Mouse (Mus musculus) lung, embryonic 14.5 days (tissue): ENCODE results near the gene Nek5. TPM values are rescaled to one million over a fixed set of nuclear protein-coding genes. Genes with fewer than 3 reads are reported as not detected.
A peak's percentile ranks its signal among the peaks of the same experiment; 100 is the strongest.
"Not testable (repeated sequence)": the region's sequence is repeated elsewhere in the genome, so short reads cannot be mapped to it uniquely, and the experiment has no call there.

Source experiments
- ATAC-seq: fragments of 200-750 bp; cut with Nextera tagmentation; 2 replicates; pipeline ENCODE4 v1.8.0; 2017; ENCODE audit warnings: mild to moderate bottlenecking, moderate TSS enrichment, moderate library complexity; ENCODE audit not compliant: insufficient read depth
- DNase-seq: peaks from one replicate; pipeline ENCODE4 v3.0.0-alpha.2; 2015
- H3K27ac ChIP-seq: fragments of 300-500 bp; sonication (generic); 2 replicates; pipeline ENCODE4 v1.5.1; 2014; ENCODE audit warnings: low read depth, mild to moderate bottlenecking, moderate library complexity
- H3K27me3 ChIP-seq: fragments of 300-500 bp; sonication (generic); 2 replicates; pipeline ENCODE4 v1.6.1; 2014; ENCODE audit warnings: low read length, control low read depth; ENCODE audit not compliant: insufficient read depth
- H3K36me3 ChIP-seq: fragments of 300-500 bp; sonication (generic); 2 replicates; pipeline ENCODE4 v1.6.1; 2014; ENCODE audit warnings: control low read depth; ENCODE audit not compliant: insufficient read depth
- H3K4me1 ChIP-seq: fragments of 300-500 bp; sonication (generic); 2 replicates; pipeline ENCODE4 v1.6.1; 2014; ENCODE audit warnings: antibody characterized with exemption, control low read depth; ENCODE audit not compliant: insufficient read depth
- H3K4me2 ChIP-seq: fragments of 300-500 bp; sonication (generic); 2 replicates; pipeline ENCODE4 v1.6.1; 2014; ENCODE audit warnings: mild to moderate bottlenecking
- H3K4me3 ChIP-seq: fragments of 300-500 bp; sonication (generic); 2 replicates; pipeline ENCODE4 v1.5.1; 2014; ENCODE audit warnings: low read depth, low read length
- H3K9ac ChIP-seq: fragments of 300-500 bp; sonication (generic); 2 replicates; pipeline ENCODE4 v1.6.1; 2014
- H3K9me3 ChIP-seq: fragments of 300-500 bp; sonication (generic); 2 replicates; pipeline ENCODE4 v1.6.1; 2016; ENCODE audit warnings: low read depth, low read length, control low read depth
- CTCF ChIP-seq: IDR thresholded peaks from 2 replicates; pipeline ENCODE4 v1.5.1; 2016; ENCODE audit warnings: antibody characterized with exemption, low read depth
- WGBS: fragments of 180-500 bp; shearing (Covaris S2); extraction: QIAGEN DNeasy Blood & Tissue Kit; methylation state at CpG from one replicate; pipeline ENCODE4 v1.1.7; 2014; 5-methylcytosine and 5-hydroxymethylcytosine counted together
- polyA plus RNA-seq: library from polyadenylated mRNA; unstranded; fragments of >200 nt; fragmentation: Nextera tagmentation; extraction: Ambion mirVana; gene quantifications from 2 replicates; pipeline ENCODE4 v1.2.1, GENCODE M21; 2014

Gene Nek5
- polyA plus RNA-seq, 1 experiment from 2014 or later: 0.26 TPM

DNA sequence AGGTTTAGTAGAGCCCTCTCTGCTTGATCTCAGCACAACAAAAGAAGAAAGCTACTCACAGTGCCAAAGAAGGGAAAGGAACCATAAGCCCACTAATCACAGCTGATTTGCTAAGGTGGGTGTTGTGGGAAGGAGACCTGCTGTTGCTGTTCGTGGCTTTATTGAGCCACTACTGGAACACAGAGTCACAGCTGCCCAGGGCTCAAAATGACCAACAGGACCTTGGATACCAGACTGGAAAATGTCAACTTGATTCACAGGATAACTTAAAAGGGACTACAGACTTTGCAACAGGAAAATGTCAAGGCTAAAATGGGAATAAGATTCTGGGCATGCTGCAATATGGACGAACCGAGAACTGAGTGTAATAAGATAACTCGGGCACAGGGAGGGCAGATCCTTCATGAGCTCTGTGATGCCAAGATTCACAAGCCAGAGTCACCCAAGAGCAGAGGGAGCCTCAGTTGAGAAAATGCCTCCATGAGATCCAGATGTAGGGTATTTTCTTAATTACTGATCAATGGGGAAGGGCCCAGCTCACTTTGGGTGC, 17.1 kb upstream of the Nek5 start:
- Histone ChIP-seq H3K9me3 (no peaks in the 10 kb centered on the region), H3K27ac (no peak overlapping the region), H3K4me1 (no peaks in the 10 kb centered on the region), H3K4me2 (no peak overlapping the region), H3K4me3 (no peak overlapping the region), H3K36me3 (0 out of 2 replicates have a peak, but pooled peaks cover 14% of the 10 kb centered on the region), H3K27me3 (no peaks in the 10 kb centered on the region), H3K9ac (no peak overlapping the region)
- no peak for ATAC-seq
- 86% methylated on average over 4 of the region's 4 CpGs for WGBS
- DNase-seq: no peak
- TF ChIP-seq CTCF: no peak

DNA sequence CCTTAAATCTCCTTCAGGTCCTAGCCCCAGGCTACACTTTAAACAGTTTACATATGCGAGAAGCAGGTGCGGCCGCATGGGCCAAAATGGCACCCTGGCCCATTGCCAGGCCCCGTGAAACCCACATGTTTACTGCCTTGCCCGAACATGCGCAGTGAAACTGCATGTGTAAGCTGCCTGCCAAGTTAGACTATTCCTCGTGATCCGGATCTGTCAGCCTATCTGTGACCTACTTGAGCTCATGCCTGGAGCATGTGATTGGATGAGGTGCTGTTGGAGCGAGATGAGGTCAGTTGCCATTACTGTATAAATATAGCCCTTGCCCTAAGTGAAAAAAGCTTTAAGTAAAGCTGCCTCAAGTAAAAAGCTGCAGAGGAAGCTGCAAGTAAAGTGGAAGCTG, 11.6 kb upstream of the Nek5 start:
- H3K4me2 ChIP-seq, H3K36me3 ChIP-seq, H3K27me3 ChIP-seq, H3K9me3 ChIP-seq, ATAC-seq, H3K4me3 ChIP-seq, H3K4me1 ChIP-seq, DNase-seq, H3K27ac ChIP-seq, H3K9ac ChIP-seq: not testable (repeated sequence)
- 78% methylated on average over 9 of the region's 9 CpGs for WGBS

DNA sequence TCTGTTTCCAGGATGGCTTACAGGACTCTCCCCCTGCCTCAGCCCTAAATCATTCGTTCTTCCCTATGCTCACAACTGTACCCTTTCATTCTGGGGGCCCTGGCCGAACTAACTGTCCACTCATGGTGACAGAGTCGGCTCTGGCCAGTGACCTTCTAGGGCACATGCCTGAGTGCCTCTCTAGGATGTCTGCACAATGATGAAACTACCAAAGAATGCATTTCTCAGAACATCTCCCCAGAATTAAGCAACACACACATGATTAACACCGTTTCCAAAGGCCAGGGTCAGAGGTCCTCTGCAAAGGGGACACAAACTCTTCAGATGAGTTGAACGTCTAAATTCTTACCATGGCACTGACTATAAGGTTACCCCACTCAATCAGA, 9.9 kb upstream of the Nek5 start:
- Histone ChIP-seq H3K36me3 (peaks cover 16% of the 10 kb centered on the region), H3K9me3 (no peaks in the 10 kb centered on the region), H3K9ac (no peak overlapping the region), H3K4me3 (no peak overlapping the region), H3K27me3 (no peaks in the 10 kb centered on the region), H3K27ac (no peak overlapping the region), H3K4me2 (no peak overlapping the region), H3K4me1 (no peaks in the 10 kb centered on the region)
- no peak for DNase-seq
- ATAC-seq: no peak
- WGBS: 69% methylated on average over 5 of the region's 5 CpGs
- no peak for TF ChIP-seq CTCF

DNA sequence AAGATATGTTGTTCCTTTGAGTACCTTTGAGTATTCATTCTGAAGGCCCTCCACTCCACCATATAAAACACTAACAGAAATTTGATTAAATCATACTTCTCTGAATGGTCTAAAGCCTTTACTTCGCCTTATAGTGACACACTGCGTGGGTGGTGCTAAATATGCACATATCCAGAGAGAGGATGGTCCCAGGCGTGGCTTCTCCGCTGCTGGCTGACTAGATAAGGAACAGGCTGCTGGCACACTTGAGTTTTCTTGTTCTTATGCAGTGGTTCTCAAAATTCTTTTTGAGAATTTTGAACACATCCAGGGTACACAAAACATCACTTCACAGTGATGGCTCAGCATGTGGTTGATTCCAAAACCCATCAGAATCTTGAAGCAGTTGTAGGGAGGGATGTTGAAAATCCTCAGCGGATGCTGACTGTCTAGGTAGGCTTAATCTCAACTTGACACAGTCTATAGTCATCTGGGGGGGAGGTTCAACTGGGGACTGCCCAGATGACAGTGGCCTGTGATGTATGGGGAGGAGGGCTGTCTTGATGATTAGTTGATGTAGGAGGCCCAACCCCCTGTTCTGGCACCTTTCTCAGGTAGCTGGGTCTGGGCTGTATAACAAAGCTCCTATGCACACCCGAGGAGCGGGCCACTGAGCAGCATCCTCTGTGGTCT, 9.4 kb upstream of the Nek5 start:
- TF ChIP-seq CTCF: no peak
- no peaks in the 10 kb centered on the region for H3K9me3 ChIP-seq
- no peaks in the 10 kb centered on the region for H3K4me1 ChIP-seq
- peaks cover 18% of the 10 kb centered on the region for H3K36me3 ChIP-seq
- ATAC-seq (no peak; the same call in 1 of the 2 replicates), DNase-seq (no peak)
- no peaks in the 10 kb centered on the region for H3K27me3 ChIP-seq
- no peak overlapping the region for H3K4me2 ChIP-seq
- no peak overlapping the region for H3K27ac ChIP-seq
- H3K9ac ChIP-seq: no peak overlapping the region
- WGBS: 86% methylated on average over 7 of the region's 7 CpGs
- H3K4me3 ChIP-seq: no peak overlapping the region

DNA sequence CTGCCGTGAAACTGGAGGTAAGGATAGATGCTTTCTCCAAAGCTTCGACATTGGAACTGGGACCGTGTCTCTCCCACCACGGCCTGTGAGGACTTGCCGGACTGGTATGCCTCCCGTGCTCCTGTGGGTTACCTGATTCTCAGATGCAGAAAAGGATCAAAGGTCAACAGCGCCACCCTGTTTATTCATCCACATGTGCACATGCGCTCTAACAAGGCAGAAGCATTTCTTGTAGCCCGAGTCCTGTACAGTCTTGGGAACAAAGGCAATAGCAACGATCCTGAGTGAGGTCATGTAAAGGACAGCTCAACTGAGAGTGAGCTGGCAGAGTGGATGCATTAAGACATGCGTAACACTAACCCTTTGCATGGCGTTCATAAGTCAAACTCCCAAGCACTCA, 7.2 kb upstream of the Nek5 start:
- ATAC-seq: peak; percentile 73; the same call in 1 of the 2 replicates
- DNase-seq: no peak
- Histone ChIP-seq H3K9me3 (no peaks in the 10 kb centered on the region), H3K4me2 (no peak overlapping the region), H3K27ac (no peak overlapping the region), H3K27me3 (no peaks in the 10 kb centered on the region), H3K4me3 (no peak overlapping the region), H3K9ac (no peak overlapping the region), H3K4me1 (no peaks in the 10 kb centered on the region), H3K36me3 (peaks cover 32% of the 10 kb centered on the region)
- TF ChIP-seq CTCF: no peak
- WGBS: 65% methylated on average over 12 of the region's 12 CpGs

DNA sequence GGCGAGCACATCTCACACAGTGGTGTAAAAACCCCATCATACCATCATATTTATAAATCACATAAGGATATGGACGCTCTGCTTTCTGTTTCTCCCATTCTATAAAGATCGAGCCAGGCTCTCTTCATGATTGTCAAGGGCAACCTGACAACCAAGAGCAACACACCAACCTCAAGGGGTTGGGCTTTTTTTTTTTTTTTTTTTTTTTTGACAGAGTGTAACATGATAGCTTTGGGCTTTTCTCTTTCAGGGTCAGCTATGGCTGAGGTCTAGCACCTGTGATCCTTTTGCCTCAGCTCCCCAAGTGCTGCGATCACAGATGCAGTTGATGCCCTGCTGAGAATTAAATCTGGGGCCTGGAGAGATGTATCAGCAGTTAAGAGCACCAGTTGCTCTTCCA, 17.8 kb downstream of the Nek5 start:
- H3K9ac ChIP-seq: no peak overlapping the region
- H3K36me3 ChIP-seq: no peaks in the 10 kb centered on the region
- no peak for TF ChIP-seq CTCF
- 64% methylated on average over 4 of the region's 4 CpGs for WGBS
- ATAC-seq (no peak), DNase-seq (no peak)
- no peak overlapping the region for H3K4me2 ChIP-seq
- no peaks in the 10 kb centered on the region for H3K9me3 ChIP-seq
- H3K27ac ChIP-seq: no peak overlapping the region
- no peak overlapping the region for H3K4me3 ChIP-seq
- H3K4me1 ChIP-seq: no peaks in the 10 kb centered on the region
- no peaks in the 10 kb centered on the region for H3K27me3 ChIP-seq

DNA sequence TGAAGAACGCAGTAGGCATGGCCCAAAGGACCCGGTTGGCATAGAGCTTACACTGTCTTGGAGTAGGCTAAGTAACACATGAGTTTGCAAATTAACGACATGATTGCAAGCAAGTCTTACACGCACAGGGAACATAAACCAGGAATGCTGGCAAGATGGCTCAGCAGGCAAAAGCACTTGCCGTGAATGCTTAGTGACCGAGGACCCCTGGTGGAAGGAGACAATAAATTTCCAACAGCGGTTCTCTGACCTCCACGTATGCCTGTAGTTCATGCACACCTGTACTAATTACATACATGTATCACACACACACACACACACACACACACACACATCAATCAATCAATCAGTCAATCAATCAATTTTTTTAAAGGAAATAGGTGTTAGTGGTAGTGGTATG, 33.3 kb downstream of the Nek5 start:
- 49% methylated on average over 8 of the region's 8 CpGs for WGBS
- peak; percentile 56 for TF ChIP-seq CTCF
- ATAC-seq (no peak), DNase-seq (peak; percentile 40)
- Histone ChIP-seq H3K9me3 (no peaks in the 10 kb centered on the region), H3K4me2 (no peak overlapping the region), H3K27me3 (no peaks in the 10 kb centered on the region), H3K36me3 (no peaks in the 10 kb centered on the region), H3K4me3 (no peak overlapping the region), H3K27ac (no peak overlapping the region), H3K4me1 (no peaks in the 10 kb centered on the region), H3K9ac (no peak overlapping the region)
